Mouse (Mus musculus): ENCODE results near the gene Kif21b. TPM values are rescaled to one million over a fixed set of nuclear protein-coding genes. Genes with fewer than 3 reads are reported as not detected.

Gene Kif21b
- total RNA-seq, 2 experiments from 2014 or later = 1.7 to 2.3 TPM

GRCm38 (mm10) chr1:136159830-136160229 lies 28.6 kb downstream of the Kif21b start:
- DNase-seq = no peak

DNA sequence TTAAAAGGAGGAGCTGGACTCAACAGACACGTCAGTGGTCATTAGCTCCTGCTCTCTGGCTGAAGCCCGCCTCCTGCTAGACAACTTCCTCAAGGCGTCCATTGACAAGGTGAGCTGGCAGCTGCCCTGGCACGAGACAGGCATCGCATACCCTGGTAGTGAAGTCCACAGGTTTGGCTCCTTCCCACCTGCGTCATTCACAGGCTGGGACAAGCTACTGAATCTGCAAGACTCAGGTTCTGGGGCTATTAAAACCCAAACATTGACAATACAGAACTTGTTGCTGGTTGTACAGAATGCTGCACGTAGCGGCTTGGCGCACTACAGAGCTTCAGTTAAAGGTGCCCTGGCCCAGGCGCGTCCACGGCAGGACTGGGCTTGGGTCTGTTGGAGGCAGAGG lies 29.1 kb downstream of the Kif21b start:
- DNase-seq = no peak

- DNase-seq = no peak
Observed at GRCm38 (mm10) chr1:136160930-136161329, 29.7 kb downstream of the Kif21b start.

GRCm38 (mm10) chr1:136161333-136161921 lies 30.2 kb downstream of the Kif21b start:
- no peak for DNase-seq

- no peak for DNase-seq
Observed at GRCm38 (mm10) chr1:136165436-136165835, 34.2 kb downstream of the Kif21b start.

- DNase-seq = peak; percentile 48
Observed at GRCm38 (mm10) chr1:136167657-136168056, 36.5 kb downstream of the Kif21b start.

DNA sequence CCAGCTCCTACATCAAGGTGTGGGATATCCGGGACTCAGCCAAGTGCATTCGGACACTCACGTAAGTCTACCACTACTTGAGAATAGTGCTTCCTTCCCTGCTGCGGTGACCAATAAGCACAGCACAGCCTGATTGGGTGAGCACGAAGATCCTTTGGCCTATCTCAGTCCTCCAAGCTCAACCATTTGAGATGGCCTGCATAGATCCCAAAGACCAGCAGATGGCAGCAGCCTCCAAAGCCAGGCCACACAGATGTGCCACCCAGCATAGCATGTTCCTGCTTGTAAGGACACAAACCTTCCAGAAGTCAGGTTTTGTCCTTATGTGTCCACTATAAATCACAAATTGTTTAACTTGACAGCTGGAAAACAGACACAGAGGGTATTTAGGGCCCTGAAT lies 38.9 kb downstream of the Kif21b start:
- DNase-seq = peak; percentile 80

DNA sequence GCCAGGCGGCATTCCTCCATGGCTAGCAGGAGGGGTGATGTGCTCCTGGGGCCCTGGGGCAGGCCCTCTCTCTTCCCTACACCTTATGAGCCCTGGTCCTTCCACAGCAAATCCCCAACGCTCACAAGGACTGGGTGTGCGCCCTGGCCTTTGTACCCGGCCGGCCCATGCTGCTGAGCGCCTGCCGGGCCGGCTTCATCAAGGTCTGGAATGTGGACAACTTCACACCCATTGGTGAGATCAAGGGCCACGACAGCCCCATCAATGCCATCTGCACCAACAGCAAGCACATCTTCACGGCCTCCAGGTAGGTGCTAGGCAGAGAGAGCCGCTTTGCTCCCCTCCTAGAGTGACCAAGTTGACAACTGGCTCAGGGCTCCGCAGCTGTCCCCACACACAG lies 41.5 kb downstream of the Kif21b start:
- no peak for DNase-seq

GRCm38 (mm10) chr1:136174101-136174606 lies 43.0 kb downstream of the Kif21b start:
- no peak for DNase-seq

DNA sequence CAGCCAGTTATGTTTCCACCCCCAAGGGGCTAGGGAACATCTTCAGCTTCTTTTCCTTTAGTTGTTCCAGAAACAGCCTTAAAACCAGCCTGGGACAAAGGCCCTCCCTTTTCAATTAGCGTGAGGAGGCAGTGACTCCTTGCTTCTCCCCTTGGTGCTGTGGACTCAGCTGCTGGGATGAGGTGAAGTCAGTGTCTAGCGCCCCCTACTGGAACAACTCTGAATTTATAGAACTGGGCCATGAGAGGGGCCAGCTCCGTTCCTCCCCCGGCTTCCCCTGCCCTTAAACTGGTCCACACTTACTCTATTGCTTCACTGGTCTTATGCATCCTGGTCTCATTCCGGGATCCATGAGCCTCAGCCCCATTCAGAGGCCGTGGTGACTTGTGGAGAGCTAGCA lies 44.0 kb downstream of the Kif21b start:
- DNase-seq = peak; percentile 43

- DNase-seq = no peak
Observed at GRCm38 (mm10) chr1:136177085-136177484, 45.9 kb downstream of the Kif21b start.

GRCm38 (mm10) chr1:136178741-136179140 lies 47.6 kb downstream of the Kif21b start:
- no peak for DNase-seq

- DNase-seq = no peak
Observed at GRCm38 (mm10) chr1:136179511-136180001, 48.4 kb downstream of the Kif21b start.

DNA sequence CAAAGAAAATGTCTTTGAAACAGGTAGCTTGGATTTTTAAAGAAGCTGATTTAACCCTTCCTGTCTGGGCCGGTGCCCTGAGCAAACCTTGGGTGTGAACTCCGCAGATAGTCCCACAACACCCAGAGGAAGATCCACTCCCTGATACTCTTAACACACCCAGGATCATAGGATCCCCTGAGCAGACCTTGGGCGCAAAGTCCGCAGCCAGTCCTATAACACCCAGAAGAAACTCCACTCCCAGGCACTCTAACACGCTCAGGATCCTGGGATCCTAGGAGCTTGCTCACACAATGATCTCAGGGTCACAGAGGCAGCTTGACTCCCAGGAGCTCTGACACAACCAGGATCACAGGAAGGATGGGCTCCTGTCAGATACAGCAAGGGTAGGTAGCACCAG lies 58.8 kb downstream of the Kif21b start:
- DNase-seq = no peak

GRCm38 (mm10) chr1:136212803-136213202 lies 81.6 kb downstream of the Kif21b start, which contains the start of gene Mroh3:
Mroh3 (minus strand) TSS chr1:136212828.
- peak; percentile 45 for DNase-seq

DNA sequence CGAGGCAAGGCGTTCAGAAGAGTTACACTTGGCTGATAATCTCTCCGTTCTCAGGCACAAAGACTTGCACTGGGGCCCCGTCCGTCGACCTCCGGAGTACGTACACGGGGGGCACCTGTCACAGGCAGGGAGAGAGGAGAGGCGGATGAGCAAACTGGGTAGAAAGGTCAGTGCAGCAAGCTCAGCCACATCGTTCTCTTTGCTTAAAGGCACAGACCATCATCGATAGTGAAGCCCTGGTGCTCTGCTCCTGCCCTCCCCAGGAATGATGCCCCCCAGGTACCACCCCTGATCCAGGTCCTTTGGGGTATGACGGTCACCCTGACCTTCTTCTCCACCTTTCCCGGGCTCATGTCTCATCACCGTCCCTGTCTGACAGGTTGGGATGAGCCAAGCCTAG lies 83.1 kb downstream of the Kif21b start:
- DNase-seq = no peak

DNA sequence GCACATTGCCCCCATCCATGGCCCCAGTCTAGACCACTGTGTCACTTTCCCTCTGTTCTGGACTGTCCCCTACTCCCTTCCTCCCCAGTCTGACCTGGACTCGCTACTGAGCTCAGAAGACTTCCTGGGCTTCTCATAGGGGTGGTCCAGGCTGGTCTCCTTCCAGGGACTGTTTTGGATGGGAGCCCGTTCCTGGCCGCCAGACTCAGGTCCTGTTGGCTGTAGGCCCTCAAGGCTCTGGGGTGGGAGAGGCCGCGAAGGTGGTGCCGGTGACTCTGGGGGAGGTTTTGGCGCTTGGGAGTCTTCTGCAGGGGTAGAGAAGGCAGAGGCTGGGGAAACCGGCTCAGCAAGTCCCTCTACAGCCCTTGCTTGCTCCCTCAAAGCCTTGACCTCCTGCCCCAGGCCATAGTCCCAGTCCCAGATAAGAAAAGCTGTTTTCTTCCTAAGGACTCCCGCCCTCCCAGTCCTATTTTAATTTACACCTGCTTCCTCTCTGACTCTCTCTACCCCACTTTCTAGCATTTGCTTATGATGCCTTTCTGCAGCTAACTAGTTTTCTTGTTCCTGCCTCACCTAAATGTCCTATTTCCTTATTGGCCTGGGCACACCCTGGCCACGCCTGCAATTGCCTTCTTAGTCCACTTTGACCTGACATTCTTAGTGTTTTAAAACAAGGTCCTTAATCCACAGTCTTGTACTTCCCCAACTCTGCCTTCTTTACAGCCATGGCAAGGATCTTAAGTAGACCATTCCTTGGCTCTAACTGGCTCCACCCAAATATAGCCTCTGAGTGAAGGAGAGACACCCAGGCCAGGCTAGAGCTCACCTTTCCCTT lies 89.1 kb downstream of the Kif21b start:
- DNase-seq = no peak

- no peak for DNase-seq
Observed at GRCm38 (mm10) chr1:136222386-136222785, 91.2 kb downstream of the Kif21b start.

GRCm38 (mm10) chr1:136223758-136224342 lies 92.7 kb downstream of the Kif21b start:
- no peak for DNase-seq

GRCm38 (mm10) chr1:136225846-136226245 lies 94.7 kb downstream of the Kif21b start:
- no peak for DNase-seq

- no peak for DNase-seq
Observed at GRCm38 (mm10) chr1:136226626-136227025, 95.4 kb downstream of the Kif21b start.

Data from heart, postnatal 4 days (tissue).